Mouse (Mus musculus) hindbrain, postnatal 0 days (tissue): Measurements from ENCODE around the gene Cela2a. TPM values are rescaled to one million over a fixed set of nuclear protein-coding genes. Genes with fewer than 3 reads are reported as not detected.
A peak's percentile ranks its signal among the peaks of the same experiment; 100 is the strongest.

Experiments used
- ATAC-seq: fragments of 200-750 bp; cut with Nextera tagmentation; 2 replicates; pipeline ENCODE4 v1.8.0; 2017; ENCODE audit warnings: mild to moderate bottlenecking, moderate TSS enrichment, moderate library complexity
- DNase-seq: peaks from one replicate; pipeline ENCODE4 v3.0.0-alpha.2; 2015; ENCODE audit warnings: low spot score
- H3K27ac ChIP-seq: fragments of 300-500 bp; sonication (generic); 2 replicates; pipeline ENCODE4 v1.5.1; 2014; ENCODE audit warnings: mild to moderate bottlenecking
- H3K27me3 ChIP-seq: fragments of 300-500 bp; sonication (generic); 2 replicates; pipeline ENCODE4 v1.6.1; 2014; ENCODE audit warnings: low read length, mixed read lengths; ENCODE audit not compliant: insufficient read depth
- H3K36me3 ChIP-seq: fragments of 300-500 bp; sonication (generic); 2 replicates; pipeline ENCODE4 v1.6.1; 2014; ENCODE audit warnings: low read length, mixed read lengths; ENCODE audit not compliant: insufficient read depth
- H3K4me1 ChIP-seq: fragments of 300-500 bp; sonication (generic); 2 replicates; pipeline ENCODE4 v1.6.1; 2014; ENCODE audit warnings: antibody characterized with exemption, low read length, mixed read lengths; ENCODE audit not compliant: insufficient read depth
- H3K4me2 ChIP-seq: fragments of 300-500 bp; sonication (generic); 2 replicates; pipeline ENCODE4 v1.6.1; 2014; ENCODE audit warnings: low read depth, mild to moderate bottlenecking, low read length, moderate library complexity, mixed read lengths
- H3K4me3 ChIP-seq: fragments of 300-500 bp; sonication (generic); 2 replicates; pipeline ENCODE4 v1.5.1; 2014; ENCODE audit warnings: low read length
- H3K9ac ChIP-seq: fragments of 300-500 bp; sonication (generic); replicated peaks from 2 replicates; pipeline ENCODE4 v1.6.1; 2014; ENCODE audit warnings: mild to moderate bottlenecking, low read length, moderate library complexity, mixed read lengths
- H3K9me3 ChIP-seq: fragments of 300-500 bp; sonication (generic); 2 replicates; pipeline ENCODE4 v1.6.1; 2016; ENCODE audit warnings: low read length, mixed read lengths
- CTCF ChIP-seq: IDR thresholded peaks from 2 replicates; pipeline ENCODE4 v1.5.1; 2016; ENCODE audit warnings: antibody characterized with exemption, control low read depth, low read depth
- WGBS: fragments of 180-500 bp; shearing (Covaris S2); extraction: QIAGEN DNeasy Blood & Tissue Kit; methylation state at CpG from one replicate; pipeline ENCODE4 v1.1.7; 2014; 5-methylcytosine and 5-hydroxymethylcytosine counted together
- polyA plus RNA-seq: library from polyadenylated mRNA; unstranded; fragments of >200 nt; fragmentation: Nextera tagmentation; extraction: Ambion mirVana; gene quantifications from 2 replicates; pipeline ENCODE4 v1.2.1, GENCODE M21; 2015
- total RNA-seq: library from RNA; depleted of rRNA; stranded (reverse); fragments of >200 nt; gene quantifications from 2 replicates; pipeline ENCODE4 v1.2.3, GENCODE M21; 2014

The Cela2a gene
- total and polyA plus RNA-seq, 2 experiments from 2014 or later, result 0.26 TPM; not detected in 1

DNA sequence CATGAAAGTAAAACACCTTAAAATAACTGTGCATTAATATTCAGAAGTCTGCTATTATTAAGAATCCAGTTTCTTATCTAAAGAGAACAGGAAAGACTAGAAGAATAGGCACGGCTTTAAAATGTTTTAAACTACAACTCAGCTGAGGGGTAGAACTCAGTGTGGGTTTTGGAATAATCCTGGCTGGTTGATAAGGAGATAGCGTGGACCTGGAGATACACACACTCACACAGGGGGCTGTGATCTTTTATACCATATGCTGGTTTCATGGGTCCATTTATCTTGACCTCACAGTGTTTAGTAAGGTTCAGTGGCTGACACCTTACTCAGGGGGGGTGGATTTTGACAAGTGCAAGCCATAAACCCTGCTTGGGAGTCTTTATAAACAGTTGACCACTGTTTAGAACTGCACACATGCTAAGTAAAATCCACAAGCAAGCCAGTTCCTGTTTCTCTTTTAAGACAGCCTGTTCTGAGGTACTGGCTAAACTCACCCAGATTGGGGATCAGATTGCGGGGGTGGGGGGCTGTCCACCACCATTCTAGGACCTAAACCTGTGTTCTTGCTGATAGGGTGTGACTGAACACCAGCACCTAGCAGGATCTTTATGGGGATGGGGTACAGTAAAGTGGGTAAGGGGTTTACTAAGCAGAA, 36.3 kb downstream of the Cela2a start:
- no peak for DNase-seq
- no peak for TF ChIP-seq CTCF
- 53% methylated on average over 3 of the region's 3 CpGs for WGBS
- Histone ChIP-seq H3K36me3 (peaks cover 11% of the 10 kb centered on the region; the same call in 1 of the 2 replicates), H3K9ac (peak overlapping the region; percentile 97), H3K9me3 (no peaks in the 10 kb centered on the region), H3K27ac (peak overlapping the region; percentile 88), H3K27me3 (no peaks in the 10 kb centered on the region), H3K4me3 (peak overlapping the region; percentile 98), H3K4me2 (peak overlapping the region; percentile 93), H3K4me1 (peaks cover 6% of the 10 kb centered on the region; the same call in 1 of the 2 replicates)
- ATAC-seq, result no peak

DNA sequence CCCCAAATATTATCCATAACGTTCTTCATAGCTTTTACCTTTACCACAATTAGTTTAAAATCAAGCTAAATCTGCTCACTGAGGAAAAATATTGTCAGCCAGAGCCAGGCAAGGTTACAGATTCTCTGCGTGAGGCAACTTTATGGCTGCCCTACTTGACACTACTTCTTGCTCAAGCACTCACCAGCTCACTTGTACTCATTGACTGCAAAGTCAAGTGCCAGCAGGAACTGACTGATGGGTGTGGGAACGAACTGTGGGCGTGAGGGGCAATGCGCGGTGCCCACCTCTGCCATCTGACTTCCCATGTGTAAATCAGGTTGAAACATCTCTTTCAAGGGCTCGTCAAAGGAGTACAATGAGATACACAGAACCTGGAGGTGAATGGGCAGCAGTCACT, 38.5 kb downstream of the Cela2a start:
- WGBS, result 88% methylated on average over 7 of the region's 7 CpGs
- no peak for ATAC-seq
- no peaks in the 10 kb centered on the region for H3K27me3 ChIP-seq
- no peaks in the 10 kb centered on the region for H3K9me3 ChIP-seq
- H3K9ac ChIP-seq, result no peak overlapping the region
- no peak overlapping the region for H3K4me3 ChIP-seq
- H3K4me1 ChIP-seq, result 0 out of 2 replicates have a peak, but pooled peaks cover 5% of the 10 kb centered on the region
- no peak overlapping the region for H3K27ac ChIP-seq
- peaks cover 26% of the 10 kb centered on the region for H3K36me3 ChIP-seq
- TF ChIP-seq CTCF, result no peak
- DNase-seq, result no peak
- H3K4me2 ChIP-seq, result no peak overlapping the region

DNA sequence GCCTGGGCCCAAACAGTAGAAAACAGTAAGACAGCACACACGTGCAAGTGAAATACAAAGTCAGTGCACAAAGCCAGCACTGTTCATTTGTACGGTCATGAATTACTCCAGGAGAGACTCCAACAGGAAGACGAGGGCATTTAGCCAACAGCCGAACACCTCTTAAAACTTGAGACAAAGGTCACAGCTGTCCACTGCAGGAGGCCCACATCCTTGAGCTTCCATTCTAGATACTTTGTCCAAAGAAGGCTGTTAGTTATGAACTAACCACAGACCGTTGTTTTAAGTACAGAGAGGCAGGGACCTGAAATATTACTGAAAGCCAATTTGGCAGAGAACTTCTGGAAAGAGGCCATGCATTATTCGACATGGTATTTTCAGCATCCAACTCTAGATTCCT, 38.9 kb downstream of the Cela2a start:
- no peak overlapping the region for H3K27ac ChIP-seq
- ATAC-seq (no peak), DNase-seq (no peak)
- TF ChIP-seq CTCF, result no peak
- H3K4me2 ChIP-seq, result no peak overlapping the region
- H3K4me3 ChIP-seq, result no peak overlapping the region
- 51% methylated on average over 6 of the region's 6 CpGs for WGBS
- H3K36me3 ChIP-seq, result peaks cover 30% of the 10 kb centered on the region
- no peak overlapping the region for H3K9ac ChIP-seq
- no peaks in the 10 kb centered on the region for H3K9me3 ChIP-seq
- 0 out of 2 replicates have a peak, but pooled peaks cover 5% of the 10 kb centered on the region for H3K4me1 ChIP-seq
- H3K27me3 ChIP-seq, result no peaks in the 10 kb centered on the region

GRCm38 (mm10) chr4:141786141-141786540, 39.8 kb downstream of the Cela2a start:
- TF ChIP-seq CTCF, result no peak
- H3K36me3 ChIP-seq, result peaks cover 37% of the 10 kb centered on the region
- no peak overlapping the region for H3K9ac ChIP-seq
- H3K4me3 ChIP-seq, result no peak overlapping the region
- DNase-seq (no peak), ATAC-seq (no peak)
- no peaks in the 10 kb centered on the region for H3K27me3 ChIP-seq
- H3K4me2 ChIP-seq, result no peak overlapping the region
- H3K9me3 ChIP-seq, result no peaks in the 10 kb centered on the region
- 0 out of 2 replicates have a peak, but pooled peaks cover 5% of the 10 kb centered on the region for H3K4me1 ChIP-seq
- no peak overlapping the region for H3K27ac ChIP-seq
- WGBS, result 94% methylated on average over 13 of the region's 13 CpGs

GRCm38 (mm10) chr4:141784835-141785234, 41.1 kb downstream of the Cela2a start:
- DNase-seq (no peak), ATAC-seq (no peak)
- no peak overlapping the region for H3K4me2 ChIP-seq
- H3K4me1 ChIP-seq, result 0 out of 2 replicates have a peak, but pooled peaks cover 3% of the 10 kb centered on the region
- H3K27ac ChIP-seq, result no peak overlapping the region
- WGBS, result 90% methylated on average over 5 of the region's 5 CpGs
- no peak overlapping the region for H3K4me3 ChIP-seq
- H3K9ac ChIP-seq, result no peak overlapping the region
- H3K9me3 ChIP-seq, result no peaks in the 10 kb centered on the region
- TF ChIP-seq CTCF, result no peak
- H3K27me3 ChIP-seq, result no peaks in the 10 kb centered on the region
- peaks cover 44% of the 10 kb centered on the region for H3K36me3 ChIP-seq

GRCm38 (mm10) chr4:141781201-141781985, 44.6 kb downstream of the Cela2a start:
- no peak for TF ChIP-seq CTCF
- ATAC-seq, result no peak
- Histone ChIP-seq H3K4me3 (no peak overlapping the region), H3K9ac (no peak overlapping the region), H3K4me2 (no peak overlapping the region), H3K4me1 (no peaks in the 10 kb centered on the region), H3K9me3 (no peaks in the 10 kb centered on the region), H3K27ac (no peak overlapping the region), H3K36me3 (peaks cover 50% of the 10 kb centered on the region), H3K27me3 (no peaks in the 10 kb centered on the region)
- WGBS, result 94% methylated on average over 8 of the region's 8 CpGs
- DNase-seq, result no peak
